Mouse (Mus musculus) spleen, adult 10 weeks (tissue): ENCODE measurements around the gene Gm10772. TPM values are rescaled to one million over a fixed set of nuclear protein-coding genes. Genes with fewer than 3 reads are reported as not detected.

Experiments used
- polyA plus RNA-seq: library from polyadenylated mRNA; stranded (reverse); fragments of 350-450 nt; fragmentation: Illumina TruSeq; extraction: RNeasy Lipid Tissue Mini Kit (QIAGEN cat#74804); gene quantifications from one replicate; pipeline ENCODE4 v1.2.3, GENCODE M21; 2015; ENCODE audit warnings: low replicate concordance; ENCODE audit not compliant: insufficient read depth

Gene Gm10772
- not detected for polyA plus RNA-seq

GRCm38 (mm10) chr13:66227473-66227872 is at the start of gene Gm10772:
Gene Gm10772, minus strand, starts transcription at chr13:66227573.

Other genes starting within 250 kb of the Gm10772 start
- gene Gm10324, start 108.0 kb downstream of the Gm10772 start, polyA plus RNA-seq = not detected
- gene 2410141K09Rik, start 213.5 kb upstream of the Gm10772 start, polyA plus RNA-seq = not detected